Mouse (Mus musculus): ENCODE data around the gene Smtnl2.

The Smtnl2 gene

GRCm38 (mm10) chr11:72425201-72425600 lies 13.7 kb upstream of the Smtnl2 start:
- DNase-seq: no peak

GRCm38 (mm10) chr11:72423686-72424085 lies 12.2 kb upstream of the Smtnl2 start:
- no peak for DNase-seq

- no peak for DNase-seq
Measured at GRCm38 (mm10) chr11:72421518-72422278, 10.2 kb upstream of the Smtnl2 start.

- DNase-seq: peak; percentile 70
Measured at GRCm38 (mm10) chr11:72420460-72421122, 9.1 kb upstream of the Smtnl2 start.

GRCm38 (mm10) chr11:72419006-72419405 lies 7.5 kb upstream of the Smtnl2 start:
- DNase-seq: no peak

- DNase-seq: no peak
Measured at GRCm38 (mm10) chr11:72418227-72418626, 6.7 kb upstream of the Smtnl2 start.

GRCm38 (mm10) chr11:72417376-72417775 lies 5.9 kb upstream of the Smtnl2 start:
- no peak for DNase-seq

- DNase-seq: no peak
Measured at GRCm38 (mm10) chr11:72416666-72417065, 5.2 kb upstream of the Smtnl2 start.

- DNase-seq: no peak
Measured at GRCm38 (mm10) chr11:72415155-72415554, 3.6 kb upstream of the Smtnl2 start.

- no peak for DNase-seq
Measured at GRCm38 (mm10) chr11:72413601-72414190, 2.2 kb upstream of the Smtnl2 start.

GRCm38 (mm10) chr11:72413016-72413415 lies 1.5 kb upstream of the Smtnl2 start:
- DNase-seq: no peak

- no peak for DNase-seq
Measured at GRCm38 (mm10) chr11:72411945-72412344, 432 bp upstream of the Smtnl2 start.

- DNase-seq: no peak
Measured at GRCm38 (mm10) chr11:72410521-72411092, 906 bp downstream of the Smtnl2 start.

- DNase-seq: no peak
Measured at GRCm38 (mm10) chr11:72409649-72410385, 1.7 kb downstream of the Smtnl2 start.

- DNase-seq: no peak
Measured at GRCm38 (mm10) chr11:72408451-72409170, 2.9 kb downstream of the Smtnl2 start.

GRCm38 (mm10) chr11:72407574-72407973 lies 3.9 kb downstream of the Smtnl2 start:
- no peak for DNase-seq

- no peak for DNase-seq
Measured at GRCm38 (mm10) chr11:72407081-72407480, 4.4 kb downstream of the Smtnl2 start.

GRCm38 (mm10) chr11:72406079-72406675 lies 5.3 kb downstream of the Smtnl2 start:
- DNase-seq: no peak

- DNase-seq: no peak
Measured at GRCm38 (mm10) chr11:72405532-72405931, 6.0 kb downstream of the Smtnl2 start.

- DNase-seq: no peak
Measured at GRCm38 (mm10) chr11:72402969-72403368, 8.5 kb downstream of the Smtnl2 start.

GRCm38 (mm10) chr11:72402017-72402416 lies 9.5 kb downstream of the Smtnl2 start:
- no peak for DNase-seq

- no peak for DNase-seq
Measured at GRCm38 (mm10) chr11:72401068-72401467, 10.4 kb downstream of the Smtnl2 start.
